ENCODE assay signal across 19 mouse cellular contexts in the genomic region with DNA sequence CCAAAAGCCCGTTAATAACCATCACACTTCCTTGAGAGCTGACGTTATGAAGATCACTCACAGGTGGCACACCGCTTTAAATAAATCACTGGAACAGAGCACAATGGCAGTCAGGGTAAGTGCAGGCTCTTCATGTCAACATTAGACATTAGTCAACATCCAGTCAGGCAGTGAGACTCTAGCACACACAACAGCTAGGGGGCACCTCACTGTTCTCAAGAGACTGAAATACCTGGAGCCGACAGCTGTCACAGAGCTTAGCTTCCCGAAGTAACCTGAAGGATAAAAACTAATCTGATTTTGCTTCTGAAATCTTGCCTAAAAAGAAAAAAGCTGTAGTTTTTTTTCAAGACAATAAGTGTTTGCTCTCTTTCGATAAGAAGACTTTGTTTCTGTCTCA. TPM values are rescaled to one million over a fixed set of nuclear protein-coding genes. Genes with fewer than 3 reads are reported as not detected.
DNase-seq lines count a peak whose midpoint lies in the region; ATAC-seq and TF ChIP-seq lines count a peak whose summit lies in the region.
"Had no signal": no experiment of that assay in that cellular context is flagged by ENCODE, and none has a peak within 500 bp of the region (broad histone marks: within the 10 kb centered on the region; RNA-seq: fewer than 3 reads in every experiment).

No protein-coding gene starts in this region.

- no peaks in the 10 kb centered on the region for H3K27me3 ChIP-seq in forebrain, postnatal 0 days (ENCODE audit: insufficient read depth, low read length)
- no peaks in the 10 kb centered on the region for H3K27me3 ChIP-seq in forebrain, embryonic 16.5 days (replicated peaks; ENCODE audit: control insufficient read depth, insufficient read depth, low read length)
- no peaks in the 10 kb centered on the region for H3K27me3 ChIP-seq in midbrain, postnatal 0 days (ENCODE audit: insufficient read depth, low read length)
- no peaks in the 10 kb centered on the region for H3K27me3 ChIP-seq in midbrain, embryonic 10.5 days (ENCODE audit: low read depth, poor library complexity, severe bottlenecking)
- H3K27me3 ChIP-seq in stomach, postnatal 0 days (ENCODE audit: control insufficient read depth, insufficient read depth, low read length), result no peaks in the 10 kb centered on the region
- H3K27me3 ChIP-seq: midbrain, embryonic 15.5 days had no signal

- H3K4me1 ChIP-seq in forebrain, postnatal 0 days (ENCODE audit: insufficient read depth), result 0 out of 2 replicates have a peak, but pooled peaks cover 4% of the 10 kb centered on the region
- peaks cover 5% of the 10 kb centered on the region for H3K4me1 ChIP-seq in forebrain, embryonic 16.5 days (replicated peaks; ENCODE audit: control insufficient read depth, insufficient read depth, low read length)
- H3K4me1 ChIP-seq in midbrain, postnatal 0 days (ENCODE audit: insufficient read depth, low read length), result peaks cover 4% of the 10 kb centered on the region; the same call in 1 of the 2 replicates
- H3K4me1 ChIP-seq in midbrain, embryonic 10.5 days, result peaks cover 4% of the 10 kb centered on the region; the same call in 1 of the 2 replicates
- no peaks in the 10 kb centered on the region for H3K4me1 ChIP-seq in stomach, postnatal 0 days (replicated peaks; ENCODE audit: control insufficient read depth, insufficient read depth)

- 75% methylated on average over 6 of the region's 6 CpGs for WGBS in forebrain, postnatal 0 days
- 72% methylated on average over 6 of the region's 6 CpGs for WGBS in forebrain, embryonic 16.5 days
- 67% methylated on average over 6 of the region's 6 CpGs for WGBS in midbrain, postnatal 0 days
- WGBS in midbrain, embryonic 10.5 days, result 83% methylated on average over 6 of the region's 6 CpGs
- 46% methylated on average over 6 of the region's 6 CpGs for WGBS in stomach, postnatal 0 days

- H3K9ac ChIP-seq in forebrain, postnatal 0 days, result no peak overlapping the region
- no peak overlapping the region for H3K9ac ChIP-seq in forebrain, embryonic 16.5 days (replicated peaks; ENCODE audit: low read depth, low read length)
- H3K9ac ChIP-seq in midbrain, postnatal 0 days (replicated peaks; ENCODE audit: low read length, poor library complexity, severe bottlenecking), result no peak overlapping the region
- H3K9ac ChIP-seq in stomach, postnatal 0 days (ENCODE audit: low read length), result no peak overlapping the region
- H3K9ac ChIP-seq: liver, embryonic 14.5 days; midbrain, embryonic 15.5 days had no signal

- TF ChIP-seq CTCF in forebrain, postnatal 0 days (IDR thresholded peaks at IDR 0.05; ENCODE audit: low read depth), result peak; percentile 23; the same call in 1 of the 2 replicates
- TF ChIP-seq CTCF in layer of hippocampus, adult 2 months (conservative IDR thresholded peaks at IDR 0.05), result peak; percentile 63
- TF ChIP-seq CTCF in midbrain, postnatal 0 days (IDR thresholded peaks at IDR 0.05), result peak; percentile 48
- TF ChIP-seq CTCF in stomach, postnatal 0 days (IDR thresholded peaks at IDR 0.05; ENCODE audit: low read depth), result peak; percentile 49; the same call in 1 of the 2 replicates

- no peak overlapping the region for H3K4me3 ChIP-seq in forebrain, postnatal 0 days (ENCODE audit: low read depth, low read length)
- no peak overlapping the region for H3K4me3 ChIP-seq in forebrain, embryonic 16.5 days (replicated peaks; ENCODE audit: low read length)
- no peak overlapping the region for H3K4me3 ChIP-seq in layer of hippocampus, adult 2 months
- H3K4me3 ChIP-seq in midbrain, postnatal 0 days (ENCODE audit: low read depth, low read length), result no peak overlapping the region
- no peak overlapping the region for H3K4me3 ChIP-seq in midbrain, embryonic 10.5 days
- no peak overlapping the region for H3K4me3 ChIP-seq in stomach, postnatal 0 days (ENCODE audit: low read depth, low read length)
- H3K4me3 ChIP-seq: midbrain, embryonic 15.5 days had no signal

- DNase-seq in forebrain, postnatal 0 days, result no peak
- DNase-seq in layer of hippocampus, adult 2 months (ENCODE audit: low spot score in 2 of 2), result no peak
- DNase-seq in layer of hippocampus, postnatal 10 days (ENCODE audit: low spot score in 2 of 2), result no peak
- no peak for DNase-seq in midbrain, postnatal 0 days (ENCODE audit: low spot score)
- no peak for DNase-seq in midbrain, embryonic 10.5 days (ENCODE audit: low spot score)
- DNase-seq in stomach, postnatal 0 days (ENCODE audit: low spot score), result no peak
- no peak for DNase-seq in cerebellum, postnatal 4 days (ENCODE audit: low spot score in 2 of 2)
- DNase-seq: adrenal gland, adult 8-10 months; cerebellum, adult 11 months; cerebellum, postnatal 14 days; gastrocnemius, postnatal 10 days; kidney, adult 9 months; layer of hippocampus, postnatal 36 days; left cerebral cortex, postnatal 4 days; right cerebral cortex, adult 18-20 months had no signal

- no peak overlapping the region for H3K27ac ChIP-seq in forebrain, postnatal 0 days (ENCODE audit: low read depth, low read length)
- no peak overlapping the region for H3K27ac ChIP-seq in forebrain, embryonic 16.5 days (ENCODE audit: low read length)
- no peak overlapping the region for H3K27ac ChIP-seq in layer of hippocampus, adult 2 months
- no peak overlapping the region for H3K27ac ChIP-seq in midbrain, postnatal 0 days (ENCODE audit: low read depth, low read length)
- H3K27ac ChIP-seq in midbrain, embryonic 10.5 days (replicated peaks), result no peak overlapping the region
- no peak overlapping the region for H3K27ac ChIP-seq in stomach, postnatal 0 days (replicated peaks)
- H3K27ac ChIP-seq: liver, embryonic 14.5 days; midbrain, embryonic 15.5 days had no signal

- no peaks in the 10 kb centered on the region for H3K9me3 ChIP-seq in forebrain, postnatal 0 days (ENCODE audit: low read length)
- H3K9me3 ChIP-seq in forebrain, embryonic 16.5 days (ENCODE audit: control insufficient read depth, low read length), result no peaks in the 10 kb centered on the region
- no peaks in the 10 kb centered on the region for H3K9me3 ChIP-seq in midbrain, postnatal 0 days (ENCODE audit: low read length)
- no peaks in the 10 kb centered on the region for H3K9me3 ChIP-seq in midbrain, embryonic 10.5 days (replicated peaks)
- H3K9me3 ChIP-seq in stomach, postnatal 0 days (ENCODE audit: control insufficient read depth, low read length), result no peaks in the 10 kb centered on the region
- H3K9me3 ChIP-seq: midbrain, embryonic 15.5 days had no signal

- ATAC-seq in forebrain, postnatal 0 days, result no peak
- no peak for ATAC-seq in forebrain, embryonic 16.5 days
- ATAC-seq in midbrain, postnatal 0 days (ENCODE audit: low FRiP score), result no peak
- no peak for ATAC-seq in stomach, postnatal 0 days (ENCODE audit: low FRiP score, low TSS enrichment)
- ATAC-seq: hindbrain, embryonic 16.5 days; midbrain, embryonic 15.5 days had no signal

- H3K36me3 ChIP-seq in forebrain, postnatal 0 days (ENCODE audit: insufficient read depth), result no peaks in the 10 kb centered on the region; the same call in 1 of the 2 replicates
- H3K36me3 ChIP-seq in forebrain, embryonic 16.5 days (ENCODE audit: control insufficient read depth, insufficient read depth), result no peaks in the 10 kb centered on the region
- peaks cover 5% of the 10 kb centered on the region; the same call in 1 of the 2 replicates for H3K36me3 ChIP-seq in midbrain, postnatal 0 days (ENCODE audit: insufficient read depth, low read length)
- H3K36me3 ChIP-seq in midbrain, embryonic 10.5 days, result no peaks in the 10 kb centered on the region
- no peaks in the 10 kb centered on the region for H3K36me3 ChIP-seq in stomach, postnatal 0 days (ENCODE audit: control insufficient read depth, insufficient read depth, low read length)
- H3K36me3 ChIP-seq: midbrain, embryonic 15.5 days had no signal

- no peak overlapping the region for H3K4me2 ChIP-seq in forebrain, postnatal 0 days (ENCODE audit: low read depth)
- H3K4me2 ChIP-seq in forebrain, embryonic 16.5 days (ENCODE audit: low read length), result no peak overlapping the region
- no peak overlapping the region for H3K4me2 ChIP-seq in midbrain, postnatal 0 days (ENCODE audit: low read depth, low read length, poor library complexity, severe bottlenecking)
- no peak overlapping the region for H3K4me2 ChIP-seq in stomach, postnatal 0 days (replicated peaks; ENCODE audit: low read depth)
- H3K4me2 ChIP-seq: midbrain, embryonic 15.5 days had no signal

- no peak for TF ChIP-seq EP300 in stomach, postnatal 0 days (optimal IDR thresholded peaks at IDR 0.05)

RNA-seq across cellular contexts. Expression of gene Slc41a2, which starts 49.9 kb away (rescaled TPM):
- total RNA-seq in forebrain, postnatal 0 days (2014; rRNA removed), result 22.3 and 23.8 TPM in 2 replicates
- polyA plus RNA-seq in forebrain, postnatal 0 days (2015; fragmentation: Nextera tagmentation; extraction: Ambion mirVana), result 5.5 and 10.1 TPM in 2 replicates
- polyA plus RNA-seq in forebrain, embryonic 16.5 days (2015; fragmentation: Nextera tagmentation; extraction: Ambion mirVana), result 4.8 and 6.8 TPM in 2 replicates
- 10 to 100 TPM; 21.6 to 23.2 TPM for total RNA-seq in layer of hippocampus, adult 2 months (2021)
- 10 to 100 TPM; 35.4 to 43.7 TPM for total RNA-seq in layer of hippocampus, postnatal 10 days (2021)
- 42.0 TPM in 2 replicates for total RNA-seq in midbrain, postnatal 0 days (2014; rRNA removed)
- polyA plus RNA-seq in midbrain, postnatal 0 days (2015; fragmentation: Nextera tagmentation; extraction: Ambion mirVana), result 10.0 and 11.9 TPM in 2 replicates
- 0.36 and 0.70 TPM in 2 replicates for polyA plus RNA-seq in midbrain, embryonic 10.5 days (2016; fragmentation: Nextera tagmentation; extraction: Ambion mirVana)
- polyA plus RNA-seq in stomach, postnatal 0 days (2015; fragmentation: Nextera tagmentation; extraction: Ambion mirVana), result 0.59 and 0.92 TPM in 2 replicates
